Mouse (Mus musculus): Measurements from ENCODE around the gene Entr1.

The Entr1 gene

DNA sequence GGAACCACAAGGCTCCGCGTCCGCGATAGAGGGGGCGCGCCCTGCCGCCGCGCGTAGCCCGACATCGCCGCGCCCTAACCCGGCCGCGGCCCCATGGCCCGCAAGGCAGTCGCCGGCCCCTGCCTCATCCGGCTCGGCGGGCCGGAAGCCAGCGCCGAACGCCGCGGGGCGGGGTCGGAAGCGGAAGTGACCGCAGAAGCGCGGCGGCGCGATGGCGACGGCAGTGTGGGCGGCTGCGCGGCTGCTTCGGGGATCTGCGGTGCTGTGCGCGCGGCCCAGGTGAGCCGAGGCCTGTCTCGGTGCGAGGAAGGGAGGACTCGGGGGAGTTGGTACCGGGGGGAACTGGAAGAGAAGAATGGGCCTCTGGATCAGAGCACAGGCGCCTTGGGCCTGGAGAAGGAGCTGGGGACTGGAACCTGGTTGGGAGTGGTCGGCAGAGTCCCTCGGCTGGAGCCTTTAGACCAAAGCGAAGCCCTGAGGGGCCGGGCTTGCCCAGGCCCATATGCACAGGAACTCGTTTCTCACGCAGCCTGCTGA lies at the start of gene Entr1, which contains the start of gene Pmpca:
Gene Entr1, minus strand, starts transcription at position 163 of the 537 bp plus-strand sequence.
Gene Pmpca, plus strand, starts transcription at position 186 of the 537 bp plus-strand sequence.
- DNase-seq, result peak; percentile 71 to 82

DNA sequence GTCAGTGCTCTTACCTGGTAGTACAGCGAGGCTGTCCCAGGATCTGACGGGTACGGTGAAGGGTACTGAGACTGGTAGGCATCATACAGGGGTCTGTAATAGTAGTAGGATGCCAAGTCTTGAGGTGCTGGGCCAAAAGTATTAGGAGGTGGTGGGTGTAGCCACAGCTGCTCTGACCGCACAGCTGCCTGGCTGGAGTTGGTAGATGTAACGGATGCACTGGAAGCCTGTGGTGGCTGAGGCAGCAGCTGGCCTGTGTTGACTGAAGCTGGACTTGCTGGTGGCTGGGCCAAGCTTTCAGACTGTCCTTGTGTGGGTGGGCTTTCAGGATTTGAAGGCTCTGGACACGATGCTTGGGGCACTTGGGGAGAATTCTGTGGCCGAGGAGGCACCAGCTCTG lies 49.3 kb upstream of the Entr1 start:
- no peak for DNase-seq

DNA sequence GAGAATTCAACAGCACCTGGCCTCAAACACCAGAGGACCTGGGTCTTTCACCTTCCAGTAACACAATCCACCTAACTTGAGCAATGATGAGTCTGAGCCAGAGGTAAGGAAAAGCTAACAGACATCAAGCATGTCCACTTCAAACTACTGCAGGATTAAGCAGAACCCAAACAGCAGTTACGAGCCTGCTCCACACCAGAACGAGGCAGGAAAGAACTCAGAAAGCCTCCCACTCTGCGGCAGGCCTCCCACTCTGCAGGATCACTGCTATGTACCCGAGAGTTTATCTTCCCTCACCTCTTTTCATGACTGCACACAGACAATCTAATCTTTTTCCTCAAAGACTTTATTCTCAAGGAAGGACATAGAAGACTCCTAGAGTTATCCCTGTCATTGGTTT lies 48.1 kb upstream of the Entr1 start:
- DNase-seq, result no peak

DNA sequence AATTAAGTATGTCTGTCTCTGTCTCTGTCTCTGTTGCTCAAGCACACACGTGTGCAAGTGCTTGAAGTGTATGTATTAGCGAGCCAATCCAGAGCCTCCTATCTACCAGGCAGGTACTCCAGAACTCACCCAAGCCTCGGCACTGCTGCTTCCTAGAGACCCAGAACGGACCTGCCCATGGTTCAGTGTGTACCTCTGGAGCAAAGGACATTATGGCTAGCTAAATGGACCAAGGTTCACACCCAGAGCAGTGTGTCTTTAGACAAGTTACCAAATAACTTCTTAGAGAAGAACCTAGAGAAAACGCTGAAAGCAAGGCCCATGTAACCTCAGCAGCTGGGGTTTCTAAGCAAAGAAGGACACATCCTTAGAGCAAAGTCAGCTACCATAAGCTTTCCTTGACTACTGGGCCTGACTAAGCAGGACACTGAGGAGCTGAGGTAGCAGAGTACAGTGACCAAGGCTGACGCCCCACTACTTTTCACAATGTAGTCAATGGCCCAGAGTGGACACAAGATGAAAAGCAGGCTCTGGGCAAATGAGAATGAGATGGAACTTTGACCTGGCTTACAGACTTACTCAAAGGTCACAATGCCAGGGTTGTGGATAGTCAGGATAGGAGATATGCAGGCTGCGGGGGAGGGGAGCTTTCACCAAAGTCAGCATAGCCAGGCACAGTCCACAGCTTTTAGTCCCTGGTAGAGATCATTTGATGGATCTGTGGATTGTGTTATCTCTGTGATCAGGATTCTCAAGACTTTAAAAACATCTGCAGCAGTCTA lies 45.9 kb upstream of the Entr1 start:
- DNase-seq, result no peak

DNA sequence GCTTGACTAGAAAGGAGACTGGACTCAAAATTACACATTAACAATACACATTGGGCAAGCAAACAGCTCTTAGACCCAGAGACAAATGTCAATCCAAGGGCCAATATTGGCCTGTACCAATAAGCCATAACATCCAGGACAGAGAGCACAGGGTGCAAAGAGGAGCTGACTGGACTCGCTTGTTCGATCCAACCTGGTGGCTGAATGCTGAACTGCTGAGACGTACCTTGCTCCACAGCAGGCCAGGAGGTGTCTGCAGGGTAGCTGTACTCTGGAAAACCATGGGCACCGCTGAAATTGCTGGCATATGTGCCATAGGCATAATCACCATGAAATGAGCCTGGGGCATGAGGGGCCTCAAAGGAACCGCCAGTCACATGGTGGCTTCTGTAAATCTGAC lies 40.7 kb upstream of the Entr1 start:
- no peak for DNase-seq

DNA sequence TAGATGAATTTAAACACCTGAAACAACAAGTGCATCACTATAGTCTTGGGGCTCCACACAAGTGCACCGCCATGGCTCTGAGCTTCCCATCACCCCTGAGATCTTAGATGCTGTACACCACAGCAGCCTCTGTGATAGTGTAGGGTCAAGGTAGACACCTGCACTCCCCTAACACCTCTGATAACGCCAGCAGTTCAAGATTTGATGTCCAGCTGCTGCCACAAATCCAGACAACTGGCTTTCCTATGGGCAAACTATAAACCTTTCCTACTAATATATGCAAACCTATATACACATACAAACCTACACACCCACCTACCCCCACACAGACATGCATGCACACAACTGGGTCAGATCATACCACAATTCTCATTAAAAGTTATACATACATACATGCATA lies 35.4 kb upstream of the Entr1 start:
- no peak for DNase-seq

DNA sequence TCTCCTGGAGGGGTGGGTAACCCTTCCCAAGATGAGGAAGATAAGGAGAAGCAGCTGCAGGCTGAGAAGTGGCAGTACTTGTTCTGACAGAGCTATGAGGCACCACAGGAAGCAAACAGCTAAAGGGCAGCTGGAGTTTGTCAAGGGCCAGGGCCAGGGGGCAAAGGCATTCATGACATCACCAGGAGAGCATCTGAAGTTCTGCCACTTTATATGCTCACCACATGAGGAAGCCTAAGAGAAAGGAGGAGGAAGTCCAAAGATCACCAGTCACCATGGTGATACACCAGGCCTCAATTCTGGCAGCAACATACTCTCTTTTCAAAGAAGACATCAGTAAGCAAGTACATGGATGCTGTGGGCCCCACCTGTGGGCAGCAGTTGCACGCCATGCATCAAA lies 34.0 kb upstream of the Entr1 start:
- DNase-seq, result no peak

DNA sequence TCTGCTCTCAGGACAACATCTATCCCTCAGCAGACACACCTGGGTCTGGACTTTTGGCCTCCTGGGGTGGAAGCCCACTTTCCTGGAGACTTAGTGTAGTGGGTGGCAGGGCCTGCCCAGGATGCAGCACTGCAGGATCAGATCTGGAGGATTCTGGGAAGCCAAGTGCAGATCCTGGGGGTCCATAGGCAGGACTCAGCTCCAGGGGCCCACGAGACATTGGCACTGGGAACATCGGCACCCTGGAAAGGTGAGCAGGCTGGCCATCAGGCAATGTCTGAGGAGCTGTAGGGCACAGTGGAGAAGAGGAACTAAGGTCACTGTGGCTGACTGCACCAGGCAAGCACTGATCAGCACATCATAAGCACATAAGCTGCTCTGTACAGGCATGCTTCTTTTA lies 32.9 kb upstream of the Entr1 start:
- no peak for DNase-seq

DNA sequence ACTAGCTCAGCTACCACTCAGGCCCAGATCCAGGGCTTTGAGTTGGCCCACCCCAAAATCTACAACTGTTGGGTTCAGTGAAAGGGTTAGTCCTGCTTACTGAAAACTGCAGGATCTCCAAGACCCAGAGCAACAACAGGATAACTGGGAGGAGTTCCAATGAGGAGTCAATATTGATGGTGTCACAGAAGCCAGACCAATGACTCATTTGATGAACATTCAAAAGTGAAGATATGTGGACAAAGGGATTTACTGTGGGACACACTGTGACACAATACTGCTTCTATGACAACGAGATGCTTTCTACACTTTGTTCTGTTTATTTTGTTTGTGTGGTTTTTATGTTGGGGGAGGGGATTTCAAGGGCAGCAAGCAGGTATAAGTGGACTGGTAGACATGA lies 29.0 kb upstream of the Entr1 start:
- DNase-seq, result no peak

DNA sequence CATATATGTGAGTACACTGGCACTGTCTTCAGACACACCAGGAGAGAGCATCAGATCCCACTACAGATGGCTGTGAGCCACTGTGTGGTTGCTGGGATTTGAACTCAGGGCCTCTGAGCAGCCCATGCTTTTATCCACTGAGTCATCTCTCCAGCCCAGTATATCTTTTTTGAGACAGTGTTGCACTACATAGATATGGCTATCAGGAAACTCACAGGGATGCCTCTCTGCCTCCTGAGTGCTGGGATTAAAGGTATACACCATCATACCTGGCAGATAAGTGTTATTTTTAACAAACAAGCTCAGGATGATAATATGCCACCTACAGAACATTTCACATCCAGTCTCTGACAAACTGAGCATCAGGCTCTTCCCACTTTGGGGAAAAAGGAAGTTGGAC lies 27.9 kb upstream of the Entr1 start:
- no peak for DNase-seq

DNA sequence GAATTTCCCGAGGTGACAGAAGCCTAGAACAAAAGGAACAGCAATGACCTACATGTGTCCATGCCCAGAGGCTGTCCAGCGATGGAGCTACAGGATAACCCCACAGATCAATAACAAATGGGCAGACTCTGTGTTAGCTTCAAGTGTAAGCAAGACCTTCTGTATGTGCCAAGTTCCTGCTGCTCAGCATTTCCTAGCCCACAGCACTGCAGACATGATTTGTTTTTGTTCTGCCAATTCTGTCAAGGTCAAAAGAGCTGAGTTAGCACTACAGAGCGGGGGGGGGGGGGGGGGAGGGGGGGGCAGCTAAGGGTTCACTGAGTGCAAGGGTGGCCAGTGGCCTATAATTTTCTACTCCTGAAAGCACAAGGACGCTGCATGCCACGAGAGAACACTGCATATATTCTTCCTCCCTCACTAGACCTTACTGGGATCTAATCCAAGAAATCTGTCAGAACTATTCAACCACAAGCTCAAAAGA lies 21.9 kb upstream of the Entr1 start:
- DNase-seq, result no peak

DNA sequence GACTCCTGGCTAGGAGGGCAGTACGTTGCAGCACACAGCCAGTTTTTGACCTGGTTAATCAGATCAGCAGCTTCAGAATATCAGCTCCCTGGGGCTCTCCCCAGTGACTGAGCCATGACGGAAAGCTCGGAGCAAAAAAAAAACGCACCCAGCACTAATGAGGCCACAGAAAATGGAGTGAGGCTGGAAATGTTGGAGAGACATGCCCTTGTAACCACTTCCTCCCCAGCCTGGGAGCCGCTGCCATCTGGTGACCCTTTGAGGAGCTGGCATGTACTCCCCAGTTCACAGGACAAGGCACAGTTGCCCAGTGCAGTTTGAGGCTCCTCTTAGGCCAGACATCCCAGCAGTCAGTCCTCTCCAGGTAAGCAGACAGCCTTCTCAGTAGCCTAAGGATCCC lies 21.0 kb upstream of the Entr1 start:
- DNase-seq, result no peak

DNA sequence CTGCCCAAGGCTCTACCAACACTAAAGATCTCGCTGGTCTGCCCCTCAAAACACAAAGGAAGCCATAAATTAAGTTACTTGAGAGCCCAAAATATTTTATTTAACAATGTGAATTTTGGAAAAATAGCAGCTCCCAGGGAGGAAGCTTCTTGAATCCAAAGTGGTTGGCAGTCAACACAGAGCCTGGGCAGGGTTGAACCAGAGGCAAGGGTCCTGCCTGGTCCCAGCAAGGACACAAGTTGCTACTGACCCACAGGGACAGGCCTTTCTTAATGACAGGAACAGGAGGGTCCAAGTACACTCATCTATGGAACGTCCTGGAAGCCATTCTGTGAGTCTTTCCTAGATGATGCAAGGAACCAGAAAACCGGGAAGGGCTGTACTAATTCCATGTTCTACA lies 20.2 kb upstream of the Entr1 start:
- no peak for DNase-seq

DNA sequence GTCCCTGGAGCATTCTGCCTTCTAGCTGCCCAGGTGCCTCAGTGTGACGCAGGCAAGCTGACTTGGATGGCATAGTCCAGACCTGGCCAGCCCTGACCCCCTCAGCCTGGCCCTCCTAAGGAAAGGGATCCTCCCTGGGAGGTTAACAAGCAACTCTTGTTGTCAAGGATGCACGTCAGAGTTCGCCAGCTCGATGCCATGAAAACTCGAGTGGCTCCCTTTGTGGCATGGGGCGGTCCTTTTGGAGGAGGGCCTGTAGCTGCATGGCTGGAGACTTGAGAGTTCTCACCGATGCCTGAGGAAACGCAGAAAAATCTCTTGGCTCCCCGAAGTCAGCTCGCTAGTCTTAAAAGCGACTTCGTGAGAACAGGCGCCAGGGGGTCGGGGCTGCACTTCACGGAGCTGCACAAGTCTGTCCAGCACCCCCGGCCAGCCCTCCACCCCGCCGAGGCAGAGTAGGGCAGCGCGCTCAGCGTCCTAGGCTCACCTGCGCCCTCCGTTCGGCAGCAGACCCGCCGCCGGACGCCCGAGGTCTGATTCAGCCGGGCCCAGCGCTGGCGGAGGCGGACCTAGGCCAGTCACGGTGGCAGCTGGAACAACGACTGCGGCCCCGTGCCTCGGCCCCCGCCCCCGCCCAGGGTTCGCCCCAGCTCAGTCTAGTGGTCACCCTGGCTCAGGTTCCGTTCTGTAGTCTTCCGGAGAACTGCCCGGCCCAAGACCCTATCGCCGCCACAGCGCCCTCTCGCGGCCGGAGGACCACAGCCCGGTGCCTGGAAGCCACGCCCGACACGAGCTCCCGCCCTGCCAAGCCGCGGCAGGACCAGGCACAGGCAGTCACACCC lies 19.6 kb upstream of the Entr1 start, which contains the start of gene Inpp5e:
Gene Inpp5e, minus strand, starts transcription at position 689 of the 842 bp plus-strand sequence.
- DNase-seq, result peak; percentile 91 to 99

DNA sequence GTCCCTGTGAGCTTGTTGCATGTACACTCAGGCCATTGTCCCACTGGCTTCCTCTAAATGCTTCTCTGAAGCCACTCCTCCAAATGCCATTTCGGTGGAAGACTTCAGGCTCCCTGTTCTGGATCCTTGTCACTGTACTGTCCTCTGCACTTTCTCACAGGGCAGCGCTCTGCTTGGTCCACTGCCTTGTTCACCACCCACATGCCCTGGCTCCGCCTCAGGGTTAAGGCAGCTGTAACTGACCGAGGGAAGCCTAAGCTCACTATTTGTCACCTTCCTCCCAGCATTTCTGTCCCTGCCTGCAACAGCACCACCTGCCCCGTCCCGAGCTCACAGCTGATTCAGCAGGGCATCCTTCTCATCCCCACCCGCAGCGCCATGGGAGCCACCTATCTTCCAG lies 14.2 kb upstream of the Entr1 start:
- DNase-seq, result no peak

DNA sequence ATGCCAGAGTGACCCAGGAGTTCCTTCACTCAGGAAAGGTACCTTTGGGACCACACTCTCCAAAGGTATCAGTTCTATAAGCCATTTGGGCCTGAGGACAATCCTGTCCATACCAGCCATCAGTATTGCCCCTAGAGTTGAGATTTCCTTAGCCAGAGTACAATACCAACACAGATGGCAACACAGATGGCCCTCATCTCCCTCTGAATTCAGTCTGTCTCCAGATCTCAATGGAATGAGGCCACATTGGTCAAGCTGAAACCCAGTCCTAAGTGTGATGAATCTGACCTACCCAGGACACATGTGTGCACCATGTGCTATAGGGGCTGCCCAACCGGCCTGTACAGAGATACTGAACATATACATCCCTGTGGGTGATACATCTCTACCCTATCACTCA lies 13.1 kb upstream of the Entr1 start:
- DNase-seq, result no peak

DNA sequence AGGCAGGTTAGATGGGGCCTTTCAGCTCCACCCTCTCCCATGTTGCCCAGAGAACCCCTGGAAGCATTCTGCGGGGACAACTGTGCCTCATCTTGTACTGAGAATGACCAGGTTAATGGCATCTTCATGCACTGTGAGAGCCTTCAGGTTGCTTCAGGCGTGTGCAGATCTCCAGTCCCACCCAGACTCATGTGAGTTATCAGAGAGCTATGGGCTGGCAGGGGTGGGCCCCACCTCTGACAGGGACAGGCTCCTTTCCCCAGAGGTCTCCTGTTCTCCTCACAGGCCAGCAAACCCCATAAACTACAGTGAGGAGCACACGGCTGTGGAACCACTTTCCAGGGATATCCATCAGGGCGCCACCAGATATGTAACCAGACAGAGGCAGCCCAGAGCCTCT lies 11.9 kb upstream of the Entr1 start:
- DNase-seq, result no peak

DNA sequence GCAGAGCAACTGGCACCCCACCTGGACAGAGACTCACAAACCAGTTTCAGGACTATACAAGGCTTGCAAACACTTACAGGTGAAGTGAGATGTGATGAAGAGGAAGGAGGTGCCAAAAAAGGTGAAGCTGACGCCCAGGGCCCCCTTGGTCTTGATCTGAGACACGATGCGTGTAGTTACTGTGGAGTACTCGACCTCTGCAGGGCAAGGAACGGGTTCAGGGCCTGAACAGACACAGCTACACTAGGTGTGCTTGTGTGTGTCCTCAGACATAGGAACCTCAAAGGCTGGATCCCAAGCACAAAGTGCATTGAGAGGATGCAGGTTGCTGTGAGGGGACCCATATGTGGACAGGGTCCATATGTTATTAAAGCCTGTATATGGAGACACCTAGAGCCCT lies 11.2 kb upstream of the Entr1 start:
- DNase-seq, result no peak

DNA sequence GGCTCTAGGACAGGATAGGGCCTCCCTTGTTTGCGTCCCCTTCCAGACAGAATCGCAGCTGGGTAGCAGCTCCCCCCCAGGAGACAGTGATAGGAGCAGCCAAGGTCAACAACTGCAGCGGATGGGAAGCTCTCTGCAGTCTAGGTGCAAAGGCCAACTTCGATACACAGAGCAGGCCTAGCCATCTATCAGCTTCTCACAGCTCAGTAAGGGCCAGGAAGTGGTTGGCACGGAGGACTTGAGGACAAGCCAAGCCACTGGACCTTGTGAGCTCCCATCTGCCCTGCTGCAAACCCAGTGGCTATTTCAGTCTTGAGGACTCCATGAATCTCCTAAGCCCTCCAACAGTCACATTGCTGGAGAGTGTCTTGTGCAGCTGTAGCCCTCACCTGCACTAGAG lies 10.5 kb upstream of the Entr1 start:
- no peak for DNase-seq

DNA sequence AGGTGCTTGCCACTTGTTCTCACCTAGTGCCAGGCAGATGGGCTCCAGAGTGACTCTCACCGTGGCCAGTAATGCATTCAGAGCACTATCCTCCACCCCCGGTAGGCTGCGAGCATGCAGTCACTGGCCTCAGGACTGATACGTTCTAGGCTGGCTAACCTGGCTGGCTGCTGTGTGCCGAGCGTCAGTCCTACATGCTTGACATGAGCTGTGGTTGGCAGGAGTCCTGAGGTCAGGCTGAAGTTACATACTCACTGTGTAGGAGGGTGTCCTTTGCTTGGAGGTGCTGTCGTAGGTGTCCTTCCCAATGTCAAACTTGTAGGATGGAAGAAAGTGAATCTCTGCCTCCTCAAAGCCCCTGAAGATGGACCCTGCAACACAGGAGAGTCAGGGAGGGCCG lies 9.9 kb upstream of the Entr1 start:
- DNase-seq, result no peak

DNA sequence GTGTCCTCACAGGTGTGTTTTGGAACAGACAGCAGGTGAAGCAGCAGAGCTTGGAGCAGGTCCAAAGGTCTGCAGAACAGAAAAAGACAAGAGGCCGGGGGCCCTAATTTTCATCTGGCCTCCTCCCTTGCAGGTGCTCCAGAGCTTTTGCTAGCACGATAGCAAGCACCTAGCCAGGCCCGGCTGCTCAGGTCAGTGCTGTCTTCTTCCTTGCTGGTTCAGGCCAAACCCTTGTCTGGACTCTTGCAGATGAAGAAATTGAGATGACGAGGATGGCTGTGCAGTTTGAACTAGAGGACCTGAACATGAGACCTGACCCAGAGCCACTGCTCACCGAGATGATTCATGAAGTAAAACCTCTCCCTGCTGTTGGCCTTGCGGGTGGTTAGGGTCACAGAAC lies 2.5 kb upstream of the Entr1 start:
- no peak for DNase-seq

DNA sequence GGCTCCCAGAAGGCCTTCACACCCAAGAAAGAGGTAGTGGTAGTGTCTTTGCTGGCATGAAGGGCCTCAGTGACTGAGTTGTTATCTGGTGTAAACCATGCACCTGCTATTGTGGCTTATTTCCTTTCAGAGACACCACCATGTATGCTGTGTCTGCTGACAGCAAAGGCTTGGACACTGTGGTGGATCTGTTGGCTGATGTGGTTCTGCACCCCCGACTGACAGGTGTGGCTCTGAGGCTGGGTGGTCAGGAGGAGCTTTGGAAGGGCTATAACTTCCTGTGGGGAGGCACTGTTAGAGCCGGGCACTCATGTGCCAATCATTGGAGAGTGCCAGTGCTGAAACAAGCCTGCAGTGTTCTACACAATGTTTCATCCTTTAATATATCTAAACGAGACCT lies 1.8 kb upstream of the Entr1 start:
- no peak for DNase-seq

DNA sequence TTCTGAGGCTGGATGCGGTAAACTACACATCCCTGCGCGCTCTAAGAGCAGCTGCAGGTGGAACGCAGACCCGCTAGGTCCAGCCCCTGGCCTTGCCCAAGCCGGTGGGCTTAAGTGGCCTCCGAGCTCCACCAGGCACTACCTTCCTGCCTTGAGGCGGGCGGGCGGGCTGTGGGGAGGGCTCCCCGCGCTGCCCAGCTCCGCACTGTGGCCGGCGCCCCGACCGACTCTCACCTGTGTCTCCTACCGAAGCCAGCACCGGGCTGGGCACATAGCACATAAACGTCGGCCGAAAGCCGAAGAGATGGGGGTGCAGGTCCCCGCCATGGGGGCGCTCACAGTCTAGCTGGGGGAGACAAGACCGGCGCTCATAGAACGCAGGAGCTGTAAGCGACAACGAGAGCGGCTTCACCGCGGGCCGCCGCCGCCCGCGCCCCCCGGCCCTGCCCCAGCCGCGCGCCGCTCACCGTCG lies 398 bp downstream of the Entr1 start:
- DNase-seq, result peak in 1 of 2 experiments; percentile 16

DNA sequence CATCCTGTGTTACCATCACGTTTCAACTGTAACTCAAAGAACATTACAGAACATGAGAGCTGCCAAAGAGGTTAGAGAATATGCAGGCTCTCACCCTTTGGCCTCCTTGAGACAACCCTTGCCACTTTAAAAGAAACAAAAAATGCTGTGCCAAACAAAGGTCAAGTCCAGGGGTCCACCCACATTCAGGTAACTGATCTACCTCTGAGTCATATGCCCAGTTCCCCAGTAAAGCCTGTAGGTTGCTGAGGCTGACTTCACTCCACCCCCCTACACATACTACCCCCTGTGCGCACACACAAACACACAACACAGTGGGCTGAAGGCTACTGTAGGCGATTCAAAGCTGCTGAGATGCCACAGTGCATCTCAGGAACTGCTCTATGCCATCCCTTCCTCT lies 1.4 kb downstream of the Entr1 start:
- DNase-seq, result no peak

All from spleen, adult 18-20 months (tissue).